Mouse (Mus musculus) neural tube, embryonic 14.5 days (tissue): Measurements from ENCODE around the gene Csrnp1. TPM values are rescaled to one million over a fixed set of nuclear protein-coding genes. Genes with fewer than 3 reads are reported as not detected.

Experiments
- ATAC-seq: fragments of 200-750 bp; cut with Nextera tagmentation; 2 replicates; pipeline ENCODE4 v1.8.0; 2017; ENCODE audit warnings: low read depth, mild to moderate bottlenecking, moderate TSS enrichment, moderate library complexity
- H3K27ac ChIP-seq: fragments of 300-500 bp; sonication (generic); 2 replicates; pipeline ENCODE4 v1.5.1; 2014; ENCODE audit warnings: low read depth, mild to moderate bottlenecking, control low read depth, low read length, moderate library complexity, mixed read lengths
- H3K27me3 ChIP-seq: fragments of 300-500 bp; sonication (generic); 2 replicates; pipeline ENCODE4 v1.6.1; 2014; ENCODE audit warnings: low read length; ENCODE audit not compliant: control insufficient read depth, insufficient read depth
- H3K36me3 ChIP-seq: fragments of 300-500 bp; sonication (generic); 2 replicates; pipeline ENCODE4 v1.6.1; 2014; ENCODE audit warnings: low read length, mixed read lengths; ENCODE audit not compliant: control insufficient read depth, insufficient read depth
- H3K4me1 ChIP-seq: fragments of 300-500 bp; sonication (generic); 2 replicates; pipeline ENCODE4 v1.6.1; 2014; ENCODE audit warnings: low read length; ENCODE audit not compliant: control insufficient read depth, insufficient read depth
- H3K4me2 ChIP-seq: fragments of 300-500 bp; sonication (generic); 2 replicates; pipeline ENCODE4 v1.6.1; 2014; ENCODE audit warnings: mild to moderate bottlenecking, low read depth, low read length, control low read depth
- H3K4me3 ChIP-seq: fragments of 300-500 bp; sonication (generic); 2 replicates; pipeline ENCODE4 v1.5.1; 2014; ENCODE audit warnings: low read depth, low read length, control low read depth, mixed read lengths
- H3K9ac ChIP-seq: fragments of 300-500 bp; sonication (generic); replicated peaks from 2 replicates; pipeline ENCODE4 v1.6.1; 2014; ENCODE audit warnings: low read depth, mild to moderate bottlenecking, control low read depth, low read length, mixed read lengths
- H3K9me3 ChIP-seq: fragments of 300-500 bp; sonication (generic); 2 replicates; pipeline ENCODE4 v1.6.1; 2016; ENCODE audit warnings: low read length; ENCODE audit not compliant: control insufficient read depth
- whole genome bisulfite sequencing: fragments of 180-500 bp; shearing (Covaris S2); extraction: QIAGEN DNeasy Blood & Tissue Kit; methylation state at CpG from one replicate; pipeline ENCODE4 v1.1.7; 2014; 5-methylcytosine and 5-hydroxymethylcytosine counted together
- polyA plus RNA-seq: library from polyadenylated mRNA; unstranded; fragments of >200 nt; fragmentation: Nextera tagmentation; extraction: Ambion mirVana; gene quantifications from 2 replicates; pipeline ENCODE4 v1.2.1, GENCODE M21; 2014

The Csrnp1 gene
- polyA plus RNA-seq, 1 experiment from 2014 or later: 0.20 TPM

- ATAC-seq: no peak
- Histone ChIP-seq H3K9me3 (no peaks in the 10 kb centered on the region), H3K4me2 (no peak overlapping the region), H3K4me3 (no peak overlapping the region), H3K27me3 (no peaks in the 10 kb centered on the region), H3K9ac (no peak overlapping the region), H3K36me3 (peaks cover 74% of the 10 kb centered on the region), H3K27ac (no peak overlapping the region), H3K4me1 (no peaks in the 10 kb centered on the region)
- 80% methylated on average over 8 of the region's 8 CpGs for WGBS
Measured at GRCm38 (mm10) chr9:119925729-119926128, 58.7 kb downstream of the Csrnp1 start.

GRCm38 (mm10) chr9:119925120-119925657 lies 59.3 kb downstream of the Csrnp1 start:
- 94% methylated on average over 16 of the region's 16 CpGs for WGBS
- no peak overlapping the region for H3K9ac ChIP-seq
- H3K27me3 ChIP-seq: no peaks in the 10 kb centered on the region

GRCm38 (mm10) chr9:119923462-119923861 lies 61.0 kb downstream of the Csrnp1 start:
- no peak for ATAC-seq
- H3K4me2 ChIP-seq: no peak overlapping the region
- no peak overlapping the region for H3K9ac ChIP-seq
- H3K36me3 ChIP-seq: peaks cover 84% of the 10 kb centered on the region
- no peaks in the 10 kb centered on the region for H3K27me3 ChIP-seq
- H3K9me3 ChIP-seq: no peaks in the 10 kb centered on the region
- no peak overlapping the region for H3K4me3 ChIP-seq
- no peak overlapping the region for H3K27ac ChIP-seq
- WGBS: 97% methylated on average over 4 of the region's 4 CpGs
- H3K4me1 ChIP-seq: no peaks in the 10 kb centered on the region

More at GRCm38 (mm10) chr9:119925120-119925657, 59.3 kb downstream of the Csrnp1 start:
- Histone ChIP-seq H3K9me3 (no peaks in the 10 kb centered on the region), H3K4me3 (no peak overlapping the region), H3K4me1 (no peaks in the 10 kb centered on the region), H3K27ac (no peak overlapping the region), H3K4me2 (no peak overlapping the region), H3K36me3 (peaks cover 77% of the 10 kb centered on the region)
- no peak for ATAC-seq

Other genes with a start within 250 kb of the Csrnp1 start
- gene Scn11a, start 159.2 kb downstream of the Csrnp1 start, polyA plus RNA-seq: 0.13 and 1.4 TPM in 2 replicates
- 55.6 and 68.5 TPM in 2 replicates for gene Wdr48, start 89.8 kb downstream of the Csrnp1 start, polyA plus RNA-seq
- gene Gorasp1, start 47.1 kb downstream of the Csrnp1 start, polyA plus RNA-seq: 20.6 and 23.3 TPM in 2 replicates
- gene Ttc21a, start 47.1 kb downstream of the Csrnp1 start, polyA plus RNA-seq: 0.54 and 0.74 TPM in 2 replicates
- gene Xirp1, start 38.9 kb upstream of the Csrnp1 start, polyA plus RNA-seq: 0.03 TPM in 1 of 2 replicates, not detected in the other
- 7.1 and 9.8 TPM in 2 replicates for gene Cx3cr1, start 85.2 kb upstream of the Csrnp1 start, polyA plus RNA-seq
- gene Ccr8, start 107.5 kb upstream of the Csrnp1 start, polyA plus RNA-seq: not detected in 2 replicates
- gene Slc25a38, start 125.7 kb upstream of the Csrnp1 start, polyA plus RNA-seq: 38.1 and 43.8 TPM in 2 replicates
- 1,052 and 1,113 TPM in 2 replicates for gene Rpsa, start 143.0 kb upstream of the Csrnp1 start, polyA plus RNA-seq
- 0.16 and 0.52 TPM in 2 replicates for gene Mobp, start 165.0 kb upstream of the Csrnp1 start, polyA plus RNA-seq